Comparison of ENCODE assay signal across 8 mouse cellular contexts in the genomic region with DNA sequence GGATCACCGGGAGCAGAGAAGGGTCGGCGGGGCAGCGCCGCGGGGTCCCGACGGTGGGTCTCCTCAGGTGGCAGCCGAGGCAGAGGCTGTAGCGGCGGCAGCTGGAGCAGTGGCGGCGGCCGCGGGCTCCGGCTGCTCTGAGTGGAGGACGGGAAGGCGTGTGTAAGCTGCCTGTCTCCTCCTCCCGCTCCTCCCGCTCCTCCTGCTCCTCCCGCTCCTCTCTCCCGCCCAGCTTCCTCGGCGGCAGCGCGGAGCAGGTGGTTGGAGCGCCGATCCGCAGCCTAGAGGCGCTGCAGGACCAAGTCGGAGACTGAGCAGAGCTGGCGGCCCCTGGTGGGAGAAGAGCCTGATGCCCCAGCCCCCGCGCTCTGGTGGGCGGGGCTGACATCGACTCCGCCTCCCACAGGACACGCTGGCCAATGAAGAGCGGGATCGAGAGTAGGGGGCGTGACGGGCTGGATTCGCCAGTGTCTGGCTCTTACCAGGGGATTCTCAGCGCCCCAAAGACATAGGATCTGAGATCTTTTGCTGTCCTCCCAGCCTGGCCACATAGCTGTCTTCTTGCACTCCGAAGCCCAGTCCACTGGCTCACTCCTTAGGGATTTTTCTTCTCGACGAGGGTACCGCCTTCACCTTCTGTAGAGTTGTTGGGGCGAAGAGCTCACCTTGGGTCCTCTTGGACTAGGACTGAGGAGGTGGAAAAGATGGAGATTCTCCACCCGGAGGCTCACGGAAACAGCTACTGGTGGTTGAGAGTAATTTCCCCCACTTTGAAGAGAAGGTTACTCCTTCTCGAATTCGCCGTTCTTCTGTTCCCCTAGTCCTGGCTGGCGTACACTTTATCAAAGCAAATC. TPM values are rescaled to one million over a fixed set of nuclear protein-coding genes. Genes with fewer than 3 reads are reported as not detected.
DNase-seq lines count a peak whose midpoint lies in the region; ATAC-seq lines count a peak whose summit lies in the region.

No protein-coding gene starts in this region.

- H3K9me3 ChIP-seq in intestine, embryonic 15.5 days: no peaks in the 10 kb centered on the region

- H3K4me3 ChIP-seq in intestine, embryonic 15.5 days (replicated peaks): peak overlapping the region; percentile 62

- H3K4me1 ChIP-seq in intestine, embryonic 15.5 days (replicated peaks): peaks cover 6% of the 10 kb centered on the region; the same call in 1 of the 2 replicates

- under 1% methylated on average over 54 of the region's 55 CpGs for WGBS in intestine, embryonic 15.5 days

- H3K9ac ChIP-seq in intestine, embryonic 15.5 days: peak overlapping the region; percentile 55

- H3K36me3 ChIP-seq in intestine, embryonic 15.5 days: no peaks in the 10 kb centered on the region

- H3K4me2 ChIP-seq in intestine, embryonic 15.5 days (replicated peaks): peak overlapping the region; percentile 86

- ATAC-seq in intestine, embryonic 15.5 days: peak; percentile 96
- peak; percentile 98 for ATAC-seq in megakaryocyte-erythroid progenitor cell, adult 5-6 weeks (replicated peaks; ENCODE audit: low FRiP score, low TSS enrichment, poor library complexity, severe bottlenecking)

- H3K27ac ChIP-seq in intestine, embryonic 15.5 days: peak overlapping the region; percentile 75

- intact Hi-C loops in gastrocnemius, postnatal 36 days (cut with DNase I): no loop called here
- intact Hi-C loops in left cerebral cortex, postnatal 14 days (cut with DNase I): loop anchor here (10.0 kb wide), 1 partner anchor 812 kb away; no protein-coding TSS in a partner anchor

- H3K27me3 ChIP-seq in intestine, embryonic 15.5 days (replicated peaks): no peaks in the 10 kb centered on the region

- peak; percentile 93 for DNase-seq in adrenal gland, adult 8-10 months
- DNase-seq in embryo, embryonic 9.5 days (ENCODE audit: extremely low spot score): peak; percentile 97
- DNase-seq in gastrocnemius, postnatal 36 days: peak; percentile 84 to 88
- peak; percentile 97 to 98 for DNase-seq in left cerebral cortex, postnatal 14 days (ENCODE audit: low spot score in 2 of 2)
- DNase-seq in right cerebral cortex, postnatal 14 days: peak; percentile 96
- peak; percentile 94 for DNase-seq in urinary bladder, postnatal 25 days (ENCODE audit: low spot score)

RNA-seq across cellular contexts. Expression of gene Alcam, which starts 0.8 kb away (rescaled TPM):
- total RNA-seq in adrenal gland, adult 8-10 months (2022): 10 to 100 TPM; 50.5 to 84.0 (median 58.9) TPM
- total RNA-seq in gastrocnemius, postnatal 36 days (2021): 1 to 10 TPM in 1 of 2 experiments, under 1 TPM in 1; 0.82 to 1.1 TPM
- 16.9 and 18.2 TPM in 2 replicates for polyA plus RNA-seq in intestine, embryonic 15.5 days (2015; fragmentation: Nextera tagmentation; extraction: Ambion mirVana)
- total RNA-seq in left cerebral cortex, postnatal 14 days (2021): 100 to 1,000 TPM; 130 to 145 TPM
- 0.17 and 2.1 TPM in 2 replicates for total RNA-seq in megakaryocyte-erythroid progenitor cell, adult 5-6 weeks (2014; fragmentation: Nextera tagmentation)
- total RNA-seq in megakaryocyte-erythroid progenitor cell, adult 5-6 weeks (2017): 3.8 and 4.4 TPM in 2 replicates

Comparison
In these comparisons a context has a peak if more than half of its experiments do, and no peak if none do; other contexts are left out.
1. Peak in every context shown above with its lines: DNase-seq, ATAC-seq, H3K4me3 ChIP-seq and H3K27ac ChIP-seq.
2. RNA of gene Alcam, which starts 0.8 kb away (total RNA-seq): 130 to 145 TPM in left cerebral cortex, postnatal 14 days and 50.5 to 84.0 TPM in adrenal gland, adult 8-10 months; 0.17 to 4.4 TPM in megakaryocyte-erythroid progenitor cell, adult 5-6 weeks and 0.82 to 1.1 TPM in gastrocnemius, postnatal 36 days; every median in the first group is over 4 times any median in the second.